Mouse (Mus musculus): ENCODE results near the gene Pax5. TPM values are rescaled to one million over a fixed set of nuclear protein-coding genes. Genes with fewer than 3 reads are reported as not detected.

The Pax5 gene
- total RNA-seq, 2 experiments from 2014 or later, result 0.10 TPM; not detected in 1

GRCm38 (mm10) chr4:44712786-44713553, 2.7 kb upstream of the Pax5 start:
- Histone ChIP-seq H3K27ac (no peak overlapping the region), H3K4me3 (peak overlapping the region; percentile 39)
- intact Hi-C loops (cut with DNase I), result no loop called here
- no peak for DNase-seq
- TF ChIP-seq CTCF (IDR thresholded peaks at IDR 0.05), result no peak

GRCm38 (mm10) chr4:44712051-44712700, 1.9 kb upstream of the Pax5 start:
- no peak for TF ChIP-seq CTCF (IDR thresholded peaks at IDR 0.05)
- no peak for DNase-seq
- peak overlapping the region; percentile 38 for H3K4me3 ChIP-seq
- no peak overlapping the region for H3K27ac ChIP-seq
- intact Hi-C loops (cut with DNase I), result no loop called here

GRCm38 (mm10) chr4:44711136-44711900, 1.0 kb upstream of the Pax5 start:
- Histone ChIP-seq H3K4me3 (no peak overlapping the region), H3K27ac (no peak overlapping the region)
- TF ChIP-seq CTCF (IDR thresholded peaks at IDR 0.05), result no peak
- no peak for DNase-seq
- intact Hi-C loops (cut with DNase I), result no loop called here

GRCm38 (mm10) chr4:44710701-44711097, 412 bp upstream of the Pax5 start:
- no peak for TF ChIP-seq CTCF (IDR thresholded peaks at IDR 0.05)
- no peak for DNase-seq
- no peak overlapping the region for H3K27ac ChIP-seq
- H3K4me3 ChIP-seq, result 0 out of 2 replicates have a peak overlapping the region, but pooled peaks have one; percentile 7
- intact Hi-C loops (cut with DNase I), result no loop called here

GRCm38 (mm10) chr4:44709091-44709695, 1.1 kb downstream of the Pax5 start:
- no peak for TF ChIP-seq CTCF (IDR thresholded peaks at IDR 0.05)
- H3K4me3 ChIP-seq, result no peak overlapping the region
- no peak overlapping the region for H3K27ac ChIP-seq
- intact Hi-C loops (cut with DNase I), result no loop called here
- no peak for DNase-seq

GRCm38 (mm10) chr4:44708311-44708710, 2.0 kb downstream of the Pax5 start:
- no peak overlapping the region for H3K4me3 ChIP-seq
- TF ChIP-seq CTCF (IDR thresholded peaks at IDR 0.05), result no peak
- H3K27ac ChIP-seq, result no peak overlapping the region
- intact Hi-C loops (cut with DNase I), result no loop called here
- DNase-seq, result no peak

GRCm38 (mm10) chr4:44706865-44707264, 3.4 kb downstream of the Pax5 start:
- Histone ChIP-seq H3K27ac (no peak overlapping the region), H3K4me3 (no peak overlapping the region)
- TF ChIP-seq CTCF (IDR thresholded peaks at IDR 0.05), result no peak
- intact Hi-C loops (cut with DNase I), result no loop called here
- no peak for DNase-seq

- DNase-seq, result no peak
- Histone ChIP-seq H3K4me3 (no peak overlapping the region), H3K27ac (no peak overlapping the region)
- intact Hi-C loops (cut with DNase I), result no loop called here
- TF ChIP-seq CTCF (IDR thresholded peaks at IDR 0.05), result no peak
Observed at GRCm38 (mm10) chr4:44705967-44706366, 4.3 kb downstream of the Pax5 start.

- intact Hi-C loops (cut with DNase I), result no loop called here
- DNase-seq, result no peak
- H3K4me3 ChIP-seq, result no peak overlapping the region
- H3K27ac ChIP-seq, result no peak overlapping the region
- no peak for TF ChIP-seq CTCF (IDR thresholded peaks at IDR 0.05)
Observed at GRCm38 (mm10) chr4:44705151-44705550, 5.1 kb downstream of the Pax5 start.

GRCm38 (mm10) chr4:44704369-44704745, 5.9 kb downstream of the Pax5 start:
- H3K27ac ChIP-seq, result no peak overlapping the region
- peak overlapping the region; percentile 65 for H3K4me3 ChIP-seq
- TF ChIP-seq CTCF (IDR thresholded peaks at IDR 0.05), result no peak
- intact Hi-C loops (cut with DNase I), result no loop called here
- peak; percentile 83 for DNase-seq

- peak overlapping the region; percentile 65 for H3K4me3 ChIP-seq
- H3K27ac ChIP-seq, result no peak overlapping the region
- no peak for TF ChIP-seq CTCF (IDR thresholded peaks at IDR 0.05)
- DNase-seq, result no peak
- intact Hi-C loops (cut with DNase I), result no loop called here
Observed at GRCm38 (mm10) chr4:44703686-44704368, 6.5 kb downstream of the Pax5 start.

Measured in gastrocnemius, adult 2 months (tissue).